Mouse (Mus musculus) kidney, adult 2 months (tissue): ENCODE measurements around the gene Rbm20.

Experiments
- CTCF ChIP-seq: fragments of 200-500 bp; conservative IDR thresholded peaks from 2 replicates; pipeline ENCODE4 v1.5.1; 2011; ENCODE audit warnings: low read depth, mild to moderate bottlenecking, control low read depth, low read length, moderate library complexity, mixed read lengths; ENCODE audit not compliant: insufficient read depth, insufficient read length
- POLR2A ChIP-seq: fragments of 200-500 bp; IDR thresholded peaks from one replicate; pipeline ENCODE4 v1.6.1; 2011; ENCODE audit warnings: low read depth, low read length, control low read depth

DNA sequence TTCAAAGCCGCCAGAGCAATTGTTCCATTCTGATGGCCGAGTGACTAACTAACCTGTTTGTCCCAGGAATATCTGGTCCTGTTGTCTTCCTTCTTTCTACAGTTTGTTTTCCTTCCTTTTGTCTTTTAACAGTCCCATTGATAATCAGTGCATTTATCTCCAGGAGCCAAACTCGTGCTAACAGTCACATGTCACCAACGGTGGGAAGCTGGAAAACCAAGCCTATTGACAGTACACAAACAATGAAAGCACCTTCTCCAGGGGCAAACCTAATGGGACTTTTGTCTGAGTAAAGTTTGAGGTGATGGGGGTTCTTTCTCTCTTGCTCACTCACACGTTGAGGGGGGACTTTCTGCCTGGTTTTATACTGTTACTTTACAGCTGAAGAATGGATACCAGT is 213.2 kb downstream of the Rbm20 start:
- TF ChIP-seq POLR2A (no peak), CTCF (no peak)
